Mouse (Mus musculus): ENCODE measurements at regions not wholly inside any gene's neighbourhood (a gene's known extent, or its start where the extent isn't known, plus 50 kb on each side); places are given as distances from the start of the nearest gene placed in this dataset.

GRCm38 (mm10) chr9:111838069-111838820 lies 148.1 kb upstream of the Stac start:
- DNase-seq: peak; percentile 56
- H3K27ac ChIP-seq (ENCODE audit: low read depth, low read length): peak overlapping the region; percentile 37; the same call in 1 of the 2 replicates
- WGBS: 37% methylated on average over 7 of the region's 7 CpGs

GRCm38 (mm10) chr9:111822094-111822493 lies 131.9 kb upstream of the Stac start:
- H3K4me2 ChIP-seq (ENCODE audit: low read depth): no peak overlapping the region
- H3K27ac ChIP-seq (ENCODE audit: low read depth, low read length): no peak overlapping the region
- TF ChIP-seq CTCF (IDR thresholded peaks at IDR 0.05; ENCODE audit: low read depth): no peak
- H3K27me3 ChIP-seq (ENCODE audit: insufficient read depth, low read length): no peaks in the 10 kb centered on the region
- no peaks in the 10 kb centered on the region for H3K9me3 ChIP-seq (ENCODE audit: low read length)
- no peak overlapping the region for H3K4me3 ChIP-seq (ENCODE audit: low read depth, low read length)
- H3K9ac ChIP-seq: no peak overlapping the region
- no peak for ATAC-seq
- no peaks in the 10 kb centered on the region for H3K36me3 ChIP-seq (ENCODE audit: insufficient read depth)
- WGBS: 95% methylated on average over 1 of the region's 1 CpGs
- H3K4me1 ChIP-seq (ENCODE audit: insufficient read depth): no peaks in the 10 kb centered on the region
- no peak for DNase-seq

More at GRCm38 (mm10) chr9:111838069-111838820, 148.1 kb upstream of the Stac start:
- Histone ChIP-seq H3K4me2 (ENCODE audit: low read depth) (no peak overlapping the region), H3K36me3 (ENCODE audit: insufficient read depth) (no peaks in the 10 kb centered on the region), H3K9me3 (ENCODE audit: low read length) (no peaks in the 10 kb centered on the region), H3K27me3 (ENCODE audit: insufficient read depth, low read length) (no peaks in the 10 kb centered on the region), H3K4me3 (ENCODE audit: low read depth, low read length) (no peak overlapping the region), H3K9ac (no peak overlapping the region), H3K4me1 (ENCODE audit: insufficient read depth) (no peaks in the 10 kb centered on the region)
- no peak for TF ChIP-seq CTCF (IDR thresholded peaks at IDR 0.05; ENCODE audit: low read depth)
- ATAC-seq: peak; percentile 79

- TF ChIP-seq CTCF (IDR thresholded peaks at IDR 0.05; ENCODE audit: low read depth): 0 out of 2 replicates have a peak, but pooled peaks have one; percentile 14
- no peak overlapping the region for H3K4me2 ChIP-seq (ENCODE audit: low read depth)
- DNase-seq (no peak), ATAC-seq (no peak)
- WGBS: 71% methylated on average over 4 of the region's 4 CpGs
- no peaks in the 10 kb centered on the region for H3K4me1 ChIP-seq (ENCODE audit: insufficient read depth)
- H3K9ac ChIP-seq: no peak overlapping the region
- no peaks in the 10 kb centered on the region for H3K27me3 ChIP-seq (ENCODE audit: insufficient read depth, low read length)
- no peaks in the 10 kb centered on the region for H3K36me3 ChIP-seq (ENCODE audit: insufficient read depth)
- no peak overlapping the region for H3K27ac ChIP-seq (ENCODE audit: low read depth, low read length)
- H3K9me3 ChIP-seq (ENCODE audit: low read length): no peaks in the 10 kb centered on the region
- no peak overlapping the region for H3K4me3 ChIP-seq (ENCODE audit: low read depth, low read length)
These were observed 127.3 kb upstream of the Stac start for GRCm38 (mm10) chr9:111817461-111817860.

GRCm38 (mm10) chr9:111804931-111805330 lies 114.8 kb upstream of the Stac start:
- Histone ChIP-seq H3K9me3 (ENCODE audit: low read length) (no peaks in the 10 kb centered on the region), H3K4me3 (ENCODE audit: low read depth, low read length) (no peak overlapping the region), H3K27ac (ENCODE audit: low read depth, low read length) (no peak overlapping the region), H3K4me2 (ENCODE audit: low read depth) (no peak overlapping the region), H3K9ac (no peak overlapping the region), H3K4me1 (ENCODE audit: insufficient read depth) (no peaks in the 10 kb centered on the region), H3K36me3 (ENCODE audit: insufficient read depth) (no peaks in the 10 kb centered on the region), H3K27me3 (ENCODE audit: insufficient read depth, low read length) (no peaks in the 10 kb centered on the region)
- no peak for TF ChIP-seq CTCF (IDR thresholded peaks at IDR 0.05; ENCODE audit: low read depth)
- DNase-seq (peak; percentile 11), ATAC-seq (no peak)
- 67% methylated on average over 6 of the region's 6 CpGs for WGBS

- no peaks in the 10 kb centered on the region for H3K9me3 ChIP-seq (ENCODE audit: low read length)
- WGBS: 86% methylated on average over 5 of the region's 5 CpGs
- no peak for DNase-seq
- no peak for TF ChIP-seq CTCF (IDR thresholded peaks at IDR 0.05; ENCODE audit: low read depth)
- H3K4me3 ChIP-seq (ENCODE audit: low read depth, low read length): no peak overlapping the region
- ATAC-seq: no peak
- H3K27me3 ChIP-seq (ENCODE audit: insufficient read depth, low read length): no peaks in the 10 kb centered on the region
- no peak overlapping the region for H3K4me2 ChIP-seq (ENCODE audit: low read depth)
- H3K9ac ChIP-seq: no peak overlapping the region
- H3K4me1 ChIP-seq (ENCODE audit: insufficient read depth): no peaks in the 10 kb centered on the region
- H3K27ac ChIP-seq (ENCODE audit: low read depth, low read length): no peak overlapping the region
- H3K36me3 ChIP-seq (ENCODE audit: insufficient read depth): no peaks in the 10 kb centered on the region
These were observed 111.2 kb upstream of the Stac start for GRCm38 (mm10) chr9:111801381-111801780.

GRCm38 (mm10) chr9:111800869-111801268 lies 110.7 kb upstream of the Stac start:
- H3K36me3 ChIP-seq (ENCODE audit: insufficient read depth): no peaks in the 10 kb centered on the region
- H3K27ac ChIP-seq (ENCODE audit: low read depth, low read length): no peak overlapping the region
- no peak overlapping the region for H3K9ac ChIP-seq
- no peaks in the 10 kb centered on the region for H3K4me1 ChIP-seq (ENCODE audit: insufficient read depth)
- H3K4me2 ChIP-seq (ENCODE audit: low read depth): no peak overlapping the region
- H3K9me3 ChIP-seq (ENCODE audit: low read length): no peaks in the 10 kb centered on the region
- WGBS: 70% methylated on average over 5 of the region's 5 CpGs
- no peak for ATAC-seq
- H3K4me3 ChIP-seq (ENCODE audit: low read depth, low read length): no peak overlapping the region
- H3K27me3 ChIP-seq (ENCODE audit: insufficient read depth, low read length): no peaks in the 10 kb centered on the region
- TF ChIP-seq CTCF (IDR thresholded peaks at IDR 0.05; ENCODE audit: low read depth): no peak
- DNase-seq: peak; percentile 8

GRCm38 (mm10) chr9:111778981-111779380 lies 88.8 kb upstream of the Stac start:
- no peaks in the 10 kb centered on the region for H3K27me3 ChIP-seq (ENCODE audit: insufficient read depth, low read length)

More at GRCm38 (mm10) chr9:111778981-111779380, 88.8 kb upstream of the Stac start:
- H3K4me1 ChIP-seq (ENCODE audit: insufficient read depth): no peaks in the 10 kb centered on the region
- TF ChIP-seq CTCF (IDR thresholded peaks at IDR 0.05; ENCODE audit: low read depth): no peak
- no peak overlapping the region for H3K4me3 ChIP-seq (ENCODE audit: low read depth, low read length)
- H3K9me3 ChIP-seq (ENCODE audit: low read length): no peaks in the 10 kb centered on the region
- DNase-seq (no peak), ATAC-seq (no peak)
- H3K36me3 ChIP-seq (ENCODE audit: insufficient read depth): no peaks in the 10 kb centered on the region
- no peak overlapping the region for H3K27ac ChIP-seq (ENCODE audit: low read depth, low read length)
- H3K4me2 ChIP-seq (ENCODE audit: low read depth): no peak overlapping the region
- H3K9ac ChIP-seq: no peak overlapping the region
- 61% methylated on average over 3 of the region's 3 CpGs for WGBS

Data from forebrain, postnatal 0 days (tissue).